Mouse (Mus musculus): ENCODE results near the gene Pgap3.
A peak's percentile ranks its signal among the peaks of the same experiment; 100 is the strongest.

Pgap3 gene

DNA sequence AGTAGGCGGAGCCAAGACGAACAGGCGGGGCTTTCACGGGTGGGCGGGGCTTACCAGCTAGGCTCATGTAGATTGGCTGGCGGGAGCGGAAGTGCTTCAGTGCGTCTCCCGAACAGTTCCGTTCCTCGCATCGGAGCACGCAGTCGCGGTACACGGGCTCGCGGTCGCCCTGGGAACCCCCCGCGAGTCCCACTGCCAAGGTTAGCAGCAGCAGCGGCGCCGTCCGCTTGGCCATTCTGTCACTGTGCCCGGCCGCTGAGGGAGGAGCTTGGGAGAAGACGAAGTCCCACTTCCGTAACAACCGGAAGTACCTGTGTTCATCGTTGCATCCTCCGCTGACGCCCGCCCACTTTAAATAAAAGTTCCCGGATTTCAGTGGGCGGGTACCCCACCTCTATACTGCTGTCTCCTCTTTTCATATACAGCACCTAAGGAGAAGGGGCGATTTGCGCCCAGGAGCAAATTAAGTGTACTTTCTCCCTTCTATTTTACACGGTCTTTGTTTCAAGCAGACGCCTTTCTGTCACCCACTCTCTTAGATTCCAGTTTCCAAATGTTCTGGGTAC is at the start of gene Pgap3:
Gene Pgap3 (minus strand): TSS at position 330 of the 566 bp plus-strand sequence.
- DNase-seq (ENCODE audit: extremely low read depth, low read depth, low spot score), result no peak

DNA sequence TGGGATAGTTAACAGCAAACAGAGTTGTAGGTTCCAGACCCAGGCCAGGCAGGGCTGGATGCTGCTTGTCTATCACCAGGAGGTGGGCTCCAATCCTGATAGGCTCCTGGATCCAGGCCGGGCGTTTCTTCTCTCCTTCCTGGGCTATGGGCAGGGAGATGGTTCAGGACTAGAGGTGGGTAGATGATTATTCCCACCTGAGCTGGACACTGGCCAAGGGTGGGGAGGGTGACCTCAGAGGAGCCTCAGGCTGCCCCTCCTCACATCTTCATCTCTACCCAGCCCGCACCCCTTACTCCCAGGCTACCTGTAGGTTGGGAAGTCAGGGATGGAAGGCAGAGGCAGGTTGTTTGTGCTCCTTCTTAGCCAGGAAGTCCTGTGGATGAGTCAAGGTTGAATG is 49.1 kb upstream of the Pgap3 start:
- no peak for DNase-seq (ENCODE audit: extremely low read depth, low read depth, low spot score)

DNA sequence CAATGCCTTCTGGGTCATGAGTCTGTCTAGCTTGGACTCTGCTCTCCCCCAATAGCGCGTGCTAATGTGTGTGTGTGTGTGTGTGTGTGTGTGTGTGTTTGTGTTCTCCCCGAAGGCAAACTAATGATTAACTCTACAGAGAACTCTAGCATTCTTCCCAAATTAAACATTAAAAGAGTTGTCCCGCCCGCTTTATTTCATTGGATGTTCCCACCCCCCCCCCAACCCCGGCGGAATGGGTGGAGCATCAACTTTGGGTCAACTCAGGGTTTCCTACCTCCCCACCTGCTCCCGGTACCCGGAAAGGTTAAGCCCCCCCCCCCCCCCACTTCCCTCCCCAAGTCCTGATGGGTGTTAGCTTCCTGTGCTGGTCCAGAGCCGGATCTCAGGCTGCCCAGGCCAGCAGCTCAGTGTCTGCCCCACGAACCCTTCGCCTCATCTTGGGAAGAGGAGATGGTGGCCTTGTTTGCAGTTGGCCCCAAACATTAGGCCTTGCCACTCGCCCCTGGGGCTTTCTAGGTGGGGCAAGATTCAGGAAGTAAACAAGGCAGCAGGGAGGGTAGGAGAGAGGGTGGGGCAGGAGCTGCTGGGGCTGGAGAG is 48.0 kb upstream of the Pgap3 start:
- no peak for DNase-seq (ENCODE audit: extremely low read depth, low read depth, low spot score)

DNA sequence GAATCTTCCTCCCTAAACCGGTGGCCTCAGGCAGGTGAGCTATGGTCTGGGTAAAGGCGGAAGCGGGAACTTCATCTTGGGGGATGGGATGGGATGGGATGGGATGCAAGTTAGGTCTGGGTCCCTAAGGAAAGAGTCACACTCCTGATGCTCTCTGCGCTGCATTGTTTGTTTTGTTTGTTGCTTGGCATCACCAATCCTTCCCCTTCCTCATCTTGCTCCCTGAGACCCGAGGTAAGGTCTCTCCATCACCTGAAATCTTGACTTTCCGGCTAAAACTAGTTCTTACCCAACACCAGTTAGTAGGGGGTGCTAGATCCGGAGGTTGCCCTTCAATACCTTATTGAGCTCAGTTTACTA is 47.2 kb upstream of the Pgap3 start:
- DNase-seq (ENCODE audit: extremely low read depth, low read depth, low spot score), result no peak

DNA sequence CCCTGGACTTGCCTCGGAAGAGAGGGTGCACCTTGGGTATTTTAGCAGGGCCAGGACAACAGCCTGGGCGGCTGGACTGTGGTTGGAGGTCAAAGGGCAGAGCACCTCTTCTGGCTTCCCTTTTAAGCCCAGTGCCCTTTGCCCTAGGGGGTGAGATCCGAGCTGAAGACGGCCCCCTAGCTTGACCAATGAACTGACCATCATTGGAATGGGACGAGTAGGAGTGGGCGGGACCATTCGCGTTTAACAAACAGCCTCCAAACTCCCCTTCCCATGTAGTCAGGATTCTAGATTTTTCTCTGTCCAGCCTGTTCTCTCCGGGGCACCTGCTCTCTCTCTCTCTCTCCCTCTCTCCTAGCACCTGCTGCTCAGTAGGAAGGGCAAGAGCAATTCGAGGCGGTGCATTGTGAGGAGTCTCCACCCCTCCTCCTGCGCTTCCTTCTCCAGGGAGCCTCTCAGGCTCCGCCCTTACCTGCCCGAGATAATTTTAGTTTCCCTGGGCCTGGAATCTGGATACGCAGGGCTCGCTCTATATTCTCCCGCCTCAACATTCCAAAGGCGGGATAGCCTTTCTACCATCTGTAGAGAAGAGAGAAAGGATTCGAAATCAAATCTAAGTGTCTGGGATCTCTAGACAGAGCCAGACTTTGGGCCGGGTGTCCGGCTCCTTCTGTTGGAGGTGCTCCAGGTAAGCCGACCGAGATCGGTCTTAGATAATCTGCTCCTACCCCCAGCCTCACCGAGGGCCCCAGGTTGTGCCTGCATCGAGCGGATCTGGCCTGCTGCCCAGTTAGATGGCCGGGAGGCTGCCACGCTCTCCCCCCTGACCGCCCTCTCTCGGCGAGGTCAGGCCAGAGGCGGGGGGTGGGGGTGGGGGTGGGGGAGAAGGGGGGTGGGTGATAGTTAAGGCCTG is 46.5 kb upstream of the Pgap3 start:
- DNase-seq (ENCODE audit: extremely low read depth, low read depth, low spot score), result peak; percentile 55

DNA sequence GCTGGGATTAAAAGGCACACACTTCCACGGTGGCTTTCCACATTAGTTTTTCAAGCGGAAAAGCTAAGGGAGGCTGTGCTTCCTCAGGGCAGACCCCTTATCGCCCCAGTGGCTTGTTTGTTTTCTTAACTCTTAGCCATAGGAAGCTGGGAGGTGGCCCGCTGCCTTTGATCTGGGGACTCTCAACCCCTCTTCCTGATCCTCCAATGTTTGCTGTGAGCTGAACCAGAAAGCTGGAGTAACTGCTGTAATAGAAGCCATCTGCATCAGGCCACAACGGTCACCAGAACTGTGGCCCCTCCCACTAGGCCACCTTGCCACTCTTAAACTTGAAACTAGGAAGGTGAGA is 45.9 kb upstream of the Pgap3 start, which contains the start of gene Grb7:
Gene Grb7 (plus strand): TSS at position 182 of the 349 bp plus-strand sequence.
- DNase-seq (ENCODE audit: extremely low read depth, low read depth, low spot score), result no peak

DNA sequence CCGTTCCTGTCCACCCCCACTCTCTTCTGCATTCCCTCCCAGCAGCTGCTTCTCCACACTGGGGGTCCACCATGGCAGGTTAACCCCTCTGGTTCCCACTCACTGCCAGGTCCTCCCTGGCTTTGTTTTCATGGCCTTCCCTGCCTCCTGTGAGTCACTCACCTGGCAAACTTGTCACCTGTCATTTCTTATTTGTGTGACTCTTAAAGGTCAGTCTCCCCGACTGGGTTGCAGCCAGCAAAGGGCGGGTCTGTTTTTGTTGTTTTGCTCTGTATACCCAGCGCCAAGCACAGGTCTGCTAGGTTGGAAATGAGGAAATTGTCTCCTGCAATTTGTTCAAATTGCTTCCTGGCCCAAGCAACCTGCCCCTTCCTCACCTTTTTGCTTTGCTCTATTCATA is 45.4 kb upstream of the Pgap3 start:
- DNase-seq (ENCODE audit: extremely low read depth, low read depth, low spot score), result no peak

DNA sequence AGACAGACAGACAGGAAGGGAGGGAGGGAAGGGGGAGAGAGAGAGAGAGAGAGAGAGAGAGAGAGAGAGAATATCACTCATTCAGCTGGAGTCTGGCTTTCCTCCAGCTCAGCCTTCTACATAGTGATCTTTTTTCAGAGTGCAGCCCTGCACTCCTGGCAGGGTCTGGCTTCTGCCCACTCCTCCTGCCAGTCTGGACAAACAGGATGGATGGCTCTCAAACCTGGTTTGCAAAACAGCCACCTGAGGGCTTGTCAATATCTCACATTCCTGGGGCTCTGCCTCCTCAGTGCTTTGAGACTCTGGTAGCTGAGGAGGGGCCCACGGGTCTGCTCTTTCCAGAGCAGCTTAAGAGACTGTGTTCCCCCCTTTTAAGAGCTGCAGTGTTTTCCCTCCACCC is 44.9 kb upstream of the Pgap3 start:
- DNase-seq (ENCODE audit: extremely low read depth, low read depth, low spot score), result peak; percentile 65

DNA sequence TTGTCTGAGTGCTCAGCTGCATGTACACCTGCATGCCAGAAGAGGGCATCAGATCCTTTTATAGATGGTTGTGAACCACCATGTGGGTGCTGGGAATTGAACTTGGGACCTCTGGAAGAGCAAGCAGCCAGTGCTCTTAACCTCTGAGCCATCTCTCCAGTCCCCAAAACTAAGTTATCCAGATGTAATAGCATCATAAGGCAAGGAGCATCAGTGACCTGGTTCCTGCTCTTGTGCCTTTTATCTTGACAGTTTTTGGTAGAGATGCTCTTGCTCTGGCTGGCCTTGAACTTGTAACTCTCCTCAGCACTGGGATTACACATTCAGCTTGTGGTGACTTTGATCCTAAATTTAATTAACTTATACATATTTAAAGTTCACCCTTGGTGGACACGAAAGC is 43.4 kb upstream of the Pgap3 start:
- no peak for DNase-seq (ENCODE audit: extremely low read depth, low read depth, low spot score)

DNA sequence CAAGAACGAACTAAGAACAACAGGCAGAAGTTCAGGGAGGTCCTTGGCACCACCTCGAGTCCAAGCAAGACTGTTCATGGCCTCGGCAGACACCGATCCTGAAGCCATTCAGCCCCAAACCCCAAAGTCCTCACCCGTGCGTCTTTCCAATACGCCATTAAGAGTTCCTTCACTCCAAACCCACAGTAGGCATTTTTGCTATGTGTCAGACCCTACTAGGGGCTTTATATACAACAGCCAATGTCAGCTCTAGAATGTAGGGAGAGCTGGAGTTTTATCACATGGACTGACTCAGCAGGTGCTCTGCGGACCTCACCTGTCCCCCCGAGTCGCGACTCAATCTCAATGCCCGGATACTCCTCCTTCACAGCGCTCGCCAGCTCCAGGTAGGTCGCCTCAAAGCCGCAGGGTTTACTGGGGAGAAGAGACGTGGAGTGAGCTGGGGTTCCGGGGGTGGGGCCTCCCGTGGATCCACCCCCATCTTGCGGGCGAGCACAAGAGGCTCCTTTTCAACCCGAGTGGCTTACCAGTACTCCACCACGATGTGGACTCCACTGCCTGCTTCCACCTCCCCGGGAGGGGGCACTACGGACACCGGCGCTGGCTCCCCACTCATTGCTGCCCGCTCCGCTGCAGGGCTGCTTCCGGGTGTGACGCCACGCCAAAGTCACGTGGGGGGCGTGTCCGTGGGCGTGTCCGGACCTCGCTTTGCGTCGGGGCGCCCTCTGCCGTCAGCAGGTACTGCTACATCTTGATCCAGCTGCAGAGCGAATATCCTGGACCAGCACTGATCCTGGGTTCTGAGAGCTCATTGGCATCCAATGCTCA is 38.3 kb upstream of the Pgap3 start, which contains the start of gene Mien1:
Gene Mien1 (minus strand): TSS at position 661 of the 828 bp plus-strand sequence.
- DNase-seq (ENCODE audit: extremely low read depth, low read depth, low spot score), result no peak

DNA sequence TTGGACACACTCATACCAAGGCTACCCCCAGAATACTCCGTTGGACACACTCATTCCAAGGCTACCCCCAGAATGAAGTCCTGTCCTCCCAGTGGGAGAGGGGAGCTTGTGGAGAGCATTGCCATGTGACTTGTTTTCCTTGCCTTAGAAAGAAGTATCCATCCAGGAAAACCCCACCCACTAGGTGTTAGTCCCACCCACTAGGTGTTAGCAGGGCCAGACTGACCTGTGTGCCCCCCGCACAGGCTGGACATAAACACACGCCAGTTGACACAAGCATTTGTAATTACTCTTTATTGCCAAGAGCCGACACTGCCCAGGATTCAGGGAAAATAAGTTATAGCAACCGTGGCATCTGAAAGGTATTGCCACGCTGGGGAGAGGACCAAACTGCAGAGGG is 37.2 kb upstream of the Pgap3 start:
- DNase-seq (ENCODE audit: extremely low read depth, low read depth, low spot score), result no peak

DNA sequence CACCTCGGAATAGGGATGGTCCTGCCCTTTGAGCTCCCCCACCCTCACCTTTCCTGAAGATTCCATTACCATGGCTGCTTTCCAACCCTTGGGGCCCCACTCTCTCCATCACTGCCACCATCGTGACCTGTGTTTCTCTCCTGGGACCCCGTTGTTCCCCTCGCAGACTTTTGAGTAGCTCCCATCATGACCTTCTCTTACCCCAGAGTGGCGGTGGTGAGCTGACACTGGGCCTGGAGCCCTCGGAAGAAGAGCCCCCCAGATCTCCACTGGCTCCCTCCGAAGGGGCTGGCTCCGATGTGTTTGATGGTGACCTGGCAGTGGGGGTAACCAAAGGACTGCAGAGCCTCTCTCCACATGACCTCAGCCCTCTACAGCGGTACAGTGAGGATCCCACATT is 35.4 kb upstream of the Pgap3 start:
- DNase-seq (ENCODE audit: extremely low read depth, low read depth, low spot score), result no peak

DNA sequence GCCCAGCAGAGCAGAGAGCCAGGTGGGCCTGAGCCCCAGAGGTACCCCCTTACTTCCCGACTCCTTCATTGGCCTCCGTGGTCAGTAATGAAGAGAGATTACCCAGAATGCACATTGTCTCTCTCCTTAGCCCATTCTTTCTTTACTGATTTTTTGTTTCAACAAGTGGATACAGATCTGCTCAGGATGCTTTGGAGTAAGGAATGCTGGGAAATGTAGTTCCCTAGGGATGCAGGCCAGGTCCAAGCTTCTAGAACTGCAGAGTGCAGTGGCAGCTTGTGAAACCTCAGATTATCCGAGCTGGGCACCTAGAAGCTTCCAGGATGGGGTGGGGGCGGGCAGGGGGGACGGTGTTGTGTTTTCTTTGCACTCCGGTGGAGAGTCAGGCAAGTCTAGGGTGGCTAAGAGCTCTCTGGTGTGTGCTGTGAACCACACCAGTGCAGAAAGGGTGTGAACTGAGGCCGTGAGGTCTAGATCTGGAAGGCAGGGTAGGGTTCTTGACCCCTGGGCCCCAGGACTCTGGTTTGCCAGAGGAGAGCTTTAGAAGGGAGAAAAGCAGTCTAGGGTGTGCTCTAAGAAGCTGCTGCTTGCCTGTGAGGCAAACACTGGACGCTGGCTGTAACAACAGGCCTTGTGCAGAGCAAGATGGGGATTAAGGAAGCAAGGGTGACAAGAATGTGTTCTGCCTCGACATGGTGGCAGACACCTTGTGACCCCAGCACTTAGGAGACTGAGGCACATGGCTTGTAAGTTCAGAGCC is 31.6 kb upstream of the Pgap3 start:
- DNase-seq (ENCODE audit: extremely low read depth, low read depth, low spot score), result no peak

DNA sequence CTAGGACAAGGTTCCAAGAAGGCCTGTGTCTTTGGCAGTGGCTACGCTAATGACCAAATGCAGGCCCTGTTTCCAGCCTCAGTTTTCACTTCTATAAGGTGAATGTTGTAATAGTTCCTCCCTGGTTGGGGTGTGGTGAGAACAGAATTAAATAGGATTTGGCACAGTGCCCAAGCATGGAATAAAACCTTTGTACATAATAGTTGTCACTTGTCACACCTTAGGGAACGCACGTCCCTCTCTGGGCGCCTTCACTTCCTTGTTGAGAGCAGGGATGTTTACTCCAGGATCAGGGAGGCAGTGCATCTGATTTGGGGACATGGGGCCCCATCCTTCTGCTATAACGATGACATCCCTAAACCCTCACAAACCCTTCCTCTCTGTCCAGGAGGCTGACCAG is 28.1 kb upstream of the Pgap3 start:
- DNase-seq (ENCODE audit: extremely low read depth, low read depth, low spot score), result no peak

DNA sequence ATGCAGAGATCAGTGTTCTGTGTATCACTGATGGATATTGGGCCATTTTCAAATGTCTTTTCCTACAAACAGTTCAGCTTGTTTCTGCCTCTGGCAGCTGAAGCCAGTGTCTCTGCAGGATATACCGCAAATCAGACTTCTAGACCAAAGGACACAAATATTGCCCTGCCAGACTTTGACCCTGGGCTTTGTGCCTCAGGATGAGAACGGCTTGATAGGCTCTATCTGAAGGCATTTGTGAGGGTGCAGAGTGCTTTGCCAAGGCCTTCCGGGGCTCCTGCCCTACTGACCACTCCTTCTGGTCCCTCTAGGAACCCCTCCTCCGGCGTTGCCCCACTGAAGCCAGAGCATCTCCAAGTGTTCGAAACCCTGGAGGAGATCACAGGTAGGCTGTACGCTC is 26.3 kb upstream of the Pgap3 start:
- DNase-seq (ENCODE audit: extremely low read depth, low read depth, low spot score), result no peak

DNA sequence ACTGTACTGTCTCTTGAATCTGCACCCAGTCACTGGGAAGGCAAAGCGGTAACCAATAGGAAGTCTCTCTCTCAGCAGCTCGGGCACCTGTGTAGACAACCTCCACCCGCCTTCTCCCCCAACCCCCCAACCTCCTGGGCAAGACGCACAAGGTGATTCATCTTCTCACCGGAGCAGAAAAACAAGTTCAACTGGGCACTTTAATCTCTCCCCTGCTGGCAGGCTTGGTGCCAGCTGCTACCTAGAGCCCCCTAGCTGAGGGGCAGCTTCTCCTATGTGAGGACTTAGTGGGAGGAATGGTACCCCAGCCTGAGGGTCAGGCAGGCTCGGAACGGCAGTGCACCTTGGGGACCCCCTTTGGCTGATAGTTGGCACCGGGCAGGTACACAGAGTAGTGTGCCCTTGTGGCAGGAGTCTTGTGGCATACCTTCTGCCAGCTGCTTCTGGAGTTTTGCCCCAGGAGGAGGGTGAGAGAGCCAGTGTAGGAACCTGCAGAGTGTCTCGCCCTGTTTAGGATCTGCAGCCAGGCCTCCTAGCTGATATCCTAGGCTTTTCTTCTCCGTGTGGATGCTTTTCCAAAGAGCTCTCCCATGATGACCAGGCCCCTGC is 18.8 kb upstream of the Pgap3 start:
- peak; percentile 68 for DNase-seq (ENCODE audit: extremely low read depth, low read depth, low spot score)

DNA sequence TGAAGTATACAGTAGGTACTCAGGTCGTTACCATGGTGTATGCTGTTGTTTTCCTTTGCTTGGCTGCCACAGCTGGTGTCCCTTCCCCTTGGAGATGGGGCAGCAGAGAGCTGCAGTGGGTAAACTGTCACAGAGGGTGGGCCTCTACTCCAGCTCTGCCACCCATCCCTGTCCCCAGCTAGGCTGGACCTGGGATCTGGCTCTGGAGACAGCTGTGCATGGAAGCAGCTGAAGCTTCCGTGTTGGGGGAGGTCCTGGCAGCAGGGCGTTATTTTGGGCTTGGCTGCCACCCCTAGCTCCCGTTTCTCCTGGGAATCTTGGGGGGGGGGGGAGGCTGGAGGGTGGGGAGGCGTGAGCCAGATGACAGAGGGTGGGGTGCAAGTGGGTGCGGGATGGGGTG is 18.0 kb upstream of the Pgap3 start:
- no peak for DNase-seq (ENCODE audit: extremely low read depth, low read depth, low spot score)

DNA sequence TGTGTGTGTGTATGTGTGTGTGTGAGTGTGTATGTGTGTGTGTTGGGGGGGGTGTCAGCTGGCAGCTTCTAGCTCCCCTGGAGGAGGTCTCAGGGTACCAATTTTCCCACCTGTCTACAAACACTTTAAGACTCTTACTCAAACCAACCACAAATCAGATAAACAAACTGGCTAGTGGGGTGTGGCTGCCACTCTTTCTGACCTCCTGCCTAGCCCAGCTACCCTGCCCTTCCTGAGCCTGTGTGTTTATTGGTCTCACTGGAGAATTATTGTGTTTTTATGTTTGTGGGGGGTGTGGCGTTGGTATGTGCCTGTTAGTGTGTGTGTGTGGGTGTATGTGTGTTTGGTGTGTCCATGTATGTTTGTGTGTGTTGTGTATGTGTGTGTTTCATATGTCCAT is 16.8 kb upstream of the Pgap3 start:
- DNase-seq (ENCODE audit: extremely low read depth, low read depth, low spot score), result no peak

DNA sequence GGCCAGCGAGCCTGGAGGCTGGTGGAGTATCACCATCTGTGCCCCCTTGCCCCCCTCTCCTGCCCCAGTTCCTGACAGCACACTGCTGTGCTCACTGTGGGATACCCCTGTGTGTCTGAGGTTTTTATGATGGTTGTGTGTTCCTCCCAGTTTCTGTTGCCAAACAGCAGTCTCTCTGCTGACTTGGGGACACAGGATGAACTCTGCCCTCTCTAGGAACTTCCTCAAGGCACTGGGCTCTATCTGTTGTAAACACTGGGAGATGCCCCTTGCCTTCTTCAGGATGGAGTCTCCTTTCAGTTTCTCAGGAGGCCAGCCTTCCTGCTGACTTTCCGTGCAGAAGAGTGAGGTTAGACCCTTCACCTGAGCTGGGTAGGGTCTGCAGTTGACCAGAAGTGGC is 13.9 kb upstream of the Pgap3 start:
- DNase-seq (ENCODE audit: extremely low read depth, low read depth, low spot score), result no peak

DNA sequence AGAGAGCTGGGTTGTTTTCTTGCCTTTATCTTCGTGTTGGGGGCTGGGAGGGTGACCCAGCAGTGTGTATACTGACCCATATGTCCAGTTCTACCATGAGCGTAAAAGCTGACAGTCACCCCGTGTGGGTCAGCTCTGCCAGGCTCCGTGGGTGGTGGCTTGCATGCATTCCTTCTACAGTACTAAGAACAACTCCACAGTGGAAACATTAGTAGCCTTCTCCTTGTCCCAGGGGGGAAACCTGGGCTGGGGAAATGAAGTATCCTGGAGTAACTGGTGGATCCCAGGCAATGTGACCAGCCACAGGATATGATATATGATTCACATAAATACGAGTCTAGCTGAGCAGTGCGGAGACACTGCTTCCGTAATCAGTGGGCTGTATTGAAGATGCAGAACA is 13.4 kb upstream of the Pgap3 start:
- no peak for DNase-seq (ENCODE audit: extremely low read depth, low read depth, low spot score)
